Mouse (Mus musculus) liver, adult 2 months (tissue): ENCODE data around the gene Tpm3. TPM values are rescaled to one million over a fixed set of nuclear protein-coding genes. Genes with fewer than 3 reads are reported as not detected.

Experiments
- DNase-seq: peaks from one replicate; pipeline ENCODE4 v3.0.0-alpha.2; 2011; ENCODE audit warnings: low read depth, low spot score; ENCODE audit errors: extremely low read depth
- H3K27ac ChIP-seq: fragments of 200-500 bp; replicated peaks from 2 replicates; pipeline ENCODE4 v1.5.1; 2012; ENCODE audit warnings: low read depth, mild to moderate bottlenecking, control low read depth, inconsistent platforms, low read length; ENCODE audit not compliant: insufficient read depth
- H3K27me3 ChIP-seq: fragments of 200-500 bp; 2 replicates; pipeline ENCODE4 v1.6.1; 2012; ENCODE audit warnings: mild to moderate bottlenecking, moderate library complexity, low read length, inconsistent platforms; ENCODE audit not compliant: control insufficient read depth, insufficient read depth
- H3K36me3 ChIP-seq: fragments of 200-500 bp; 2 replicates; pipeline ENCODE4 v1.6.1; 2012; ENCODE audit warnings: low read length, inconsistent platforms; ENCODE audit not compliant: control insufficient read depth, insufficient read depth
- H3K4me1 ChIP-seq: fragments of 200-500 bp; 2 replicates; pipeline ENCODE4 v1.6.1; 2011; ENCODE audit warnings: low read length; ENCODE audit not compliant: control insufficient read depth, insufficient read depth
- H3K4me3 ChIP-seq: fragments of 200-500 bp; 2 replicates; pipeline ENCODE4 v1.5.1; 2011; ENCODE audit warnings: low read depth, mild to moderate bottlenecking, control low read depth, low read length, moderate library complexity; ENCODE audit not compliant: insufficient read depth
- H3K79me2 ChIP-seq: fragments of 200-500 bp; 2 replicates; pipeline ENCODE4 v1.6.1; 2012; ENCODE audit warnings: inconsistent platforms, mild to moderate bottlenecking, low read length, moderate library complexity; ENCODE audit not compliant: control insufficient read depth, insufficient read depth
- H3K9ac ChIP-seq: fragments of 200-500 bp; 2 replicates; pipeline ENCODE4 v1.6.1; 2012; ENCODE audit warnings: low read depth, mild to moderate bottlenecking, control low read depth, inconsistent platforms, low read length
- CTCF ChIP-seq: fragments of 200-500 bp; IDR thresholded peaks from 2 replicates; pipeline ENCODE4 v1.5.1; 2011; ENCODE audit warnings: low read depth, low read length, control low read depth
- POLR2A ChIP-seq: fragments of 200-500 bp; IDR thresholded peaks from 2 replicates; pipeline ENCODE4 v1.6.1; 2011; ENCODE audit warnings: low read length, control low read depth; ENCODE audit not compliant: insufficient read depth; ENCODE audit errors: extremely low read depth
- WGBS: fragments of 180-500 bp; shearing (Covaris S2); methylation state at CpG from one replicate; pipeline ENCODE4 v1.1.7; 2018; 5-methylcytosine and 5-hydroxymethylcytosine counted together
- polyA plus RNA-seq: library from polyadenylated mRNA; depleted of rRNA; stranded (reverse); fragments of >200 nt; gene quantifications from 2 replicates; pipeline ENCODE4 v1.2.3, GENCODE M21; 2012; rRNA removed
- total RNA-seq: library from RNA; depleted of rRNA; stranded (reverse); fragments of >200 nt; gene quantifications from 2 replicates; pipeline ENCODE4 v1.2.3, GENCODE M21; 2014; rRNA removed

The Tpm3 gene
- total and polyA plus RNA-seq, 2 experiments: 43.0 to 53.4 TPM

DNA sequence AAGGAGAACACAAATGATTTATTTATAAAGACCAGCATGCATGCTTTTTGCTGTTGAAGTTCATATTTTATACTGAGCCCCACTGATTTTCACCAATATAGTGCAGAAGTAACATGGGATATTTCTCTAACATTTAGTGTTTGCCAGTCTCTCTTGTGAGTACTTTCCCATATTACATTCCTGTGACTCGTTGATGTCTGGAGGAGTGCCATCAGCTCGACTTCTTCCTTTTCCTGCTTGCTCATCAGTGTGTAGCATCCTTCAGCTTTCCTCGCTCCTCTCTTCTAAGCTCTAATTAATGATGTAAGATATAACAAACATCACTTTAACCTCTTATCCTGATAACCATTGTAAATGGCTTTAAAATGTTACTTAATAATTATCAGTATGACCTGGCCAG, 73.0 kb downstream of the Tpm3 start:
- 82% methylated on average over 3 of the region's 3 CpGs for WGBS
- TF ChIP-seq POLR2A (no peak), CTCF (no peak)
- no peak for DNase-seq
- Histone ChIP-seq H3K27me3 (no peaks in the 10 kb centered on the region), H3K27ac (no peak overlapping the region), H3K36me3 (no peaks in the 10 kb centered on the region), H3K79me2 (no peaks in the 10 kb centered on the region), H3K9ac (no peak overlapping the region), H3K4me1 (no peaks in the 10 kb centered on the region), H3K4me3 (no peak overlapping the region)

DNA sequence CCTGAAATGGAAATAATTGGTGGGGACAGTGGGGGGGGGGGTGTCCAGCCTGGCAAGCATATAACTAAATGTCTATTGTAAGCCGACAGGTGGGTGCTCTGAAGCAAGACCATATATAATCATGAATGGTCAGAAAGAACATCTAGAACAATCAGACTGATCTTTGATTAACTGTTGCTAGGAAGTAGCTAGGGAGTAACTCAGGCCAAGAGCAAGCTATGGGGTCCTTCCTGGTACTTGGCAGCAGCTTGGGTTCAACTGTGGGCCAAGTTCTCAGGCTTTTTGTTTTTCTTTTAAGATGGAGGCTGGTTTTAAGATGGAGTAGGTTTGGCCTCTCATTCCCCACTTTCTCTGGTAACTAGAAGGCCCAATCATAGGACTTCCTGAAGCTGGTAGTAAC, 74.2 kb downstream of the Tpm3 start:
- no peak overlapping the region for H3K27ac ChIP-seq
- H3K9ac ChIP-seq: no peak overlapping the region
- WGBS: 96% methylated on average over 1 of the region's 1 CpGs
- H3K27me3 ChIP-seq: no peaks in the 10 kb centered on the region
- no peaks in the 10 kb centered on the region for H3K36me3 ChIP-seq
- DNase-seq: no peak
- TF ChIP-seq POLR2A: no peak
- TF ChIP-seq CTCF: no peak
- H3K79me2 ChIP-seq: no peaks in the 10 kb centered on the region
- H3K4me1 ChIP-seq: no peaks in the 10 kb centered on the region
- no peak overlapping the region for H3K4me3 ChIP-seq

Other genes starting within 250 kb of the Tpm3 start
- gene She, start 241.3 kb upstream of the Tpm3 start, total RNA-seq: 2.3 and 2.5 TPM in 2 replicates
- 0.78 TPM in 2 replicates for gene She, start 241.3 kb upstream of the Tpm3 start, polyA plus RNA-seq
- 15.4 and 19.7 TPM in 2 replicates for gene Il6ra, start 159.5 kb upstream of the Tpm3 start, total RNA-seq
- 10.1 and 10.5 TPM in 2 replicates for gene Il6ra, start 159.5 kb upstream of the Tpm3 start, polyA plus RNA-seq
- 2.3 and 2.6 TPM in 2 replicates for gene Atp8b2, start 109.1 kb upstream of the Tpm3 start, total RNA-seq
- gene Atp8b2, start 109.1 kb upstream of the Tpm3 start, polyA plus RNA-seq: 2.2 and 4.0 TPM in 2 replicates
- gene Hax1, start 73.9 kb upstream of the Tpm3 start, total RNA-seq: 82.1 and 86.1 TPM in 2 replicates
- 68.6 and 70.2 TPM in 2 replicates for gene Hax1, start 73.9 kb upstream of the Tpm3 start, polyA plus RNA-seq
- gene 4933434E20Rik, start 21.0 kb upstream of the Tpm3 start, total RNA-seq: 64.7 and 67.9 TPM in 2 replicates
- gene 4933434E20Rik, start 21.0 kb upstream of the Tpm3 start, polyA plus RNA-seq: 23.4 and 24.2 TPM in 2 replicates
- gene Ubap2l, start 20.0 kb upstream of the Tpm3 start, total RNA-seq: 32.6 and 36.5 TPM in 2 replicates
- 37.7 and 46.3 TPM in 2 replicates for gene Ubap2l, start 20.0 kb upstream of the Tpm3 start, polyA plus RNA-seq
- gene Nup210l, start 31.5 kb downstream of the Tpm3 start, total RNA-seq: 0.07 and 0.09 TPM in 2 replicates
- gene Nup210l, start 31.5 kb downstream of the Tpm3 start, polyA plus RNA-seq: 0.01 and 0.02 TPM in 2 replicates
- gene Rps27, start 141.0 kb downstream of the Tpm3 start, total RNA-seq: 904 and 942 TPM in 2 replicates
- gene Rps27, start 141.0 kb downstream of the Tpm3 start, polyA plus RNA-seq: 220 and 226 TPM in 2 replicates
- gene Rab13, start 141.0 kb downstream of the Tpm3 start, total RNA-seq: 4.8 and 5.2 TPM in 2 replicates
- gene Rab13, start 141.0 kb downstream of the Tpm3 start, polyA plus RNA-seq: 3.0 and 3.4 TPM in 2 replicates
- 44.9 and 57.5 TPM in 2 replicates for gene Jtb, start 158.9 kb downstream of the Tpm3 start, total RNA-seq
- 73.7 and 77.0 TPM in 2 replicates for gene Jtb, start 158.9 kb downstream of the Tpm3 start, polyA plus RNA-seq
- gene Creb3l4, start 170.9 kb downstream of the Tpm3 start, total RNA-seq: 0.09 and 0.13 TPM in 2 replicates
- gene Creb3l4, start 170.9 kb downstream of the Tpm3 start, polyA plus RNA-seq: 0.12 and 0.16 TPM in 2 replicates
- 59.3 and 64.3 TPM in 2 replicates for gene Slc39a1, start 175.5 kb downstream of the Tpm3 start, total RNA-seq
- 67.7 and 68.0 TPM in 2 replicates for gene Slc39a1, start 175.5 kb downstream of the Tpm3 start, polyA plus RNA-seq
- 6.8 and 10.8 TPM in 2 replicates for gene Crtc2, start 181.5 kb downstream of the Tpm3 start, total RNA-seq
- 33.8 and 34.4 TPM in 2 replicates for gene Crtc2, start 181.5 kb downstream of the Tpm3 start, polyA plus RNA-seq
- gene Dennd4b, start 192.5 kb downstream of the Tpm3 start, total RNA-seq: 2.2 and 2.8 TPM in 2 replicates
- 4.7 and 9.2 TPM in 2 replicates for gene Dennd4b, start 192.5 kb downstream of the Tpm3 start, polyA plus RNA-seq
- gene Gatad2b, start 220.5 kb downstream of the Tpm3 start, total RNA-seq: 6.3 and 7.7 TPM in 2 replicates
- gene Gatad2b, start 220.5 kb downstream of the Tpm3 start, polyA plus RNA-seq: 6.6 and 7.1 TPM in 2 replicates